Mouse (Mus musculus): Measurements from ENCODE around the gene Crip3. TPM values are rescaled to one million over a fixed set of nuclear protein-coding genes. Genes with fewer than 3 reads are reported as not detected.

Crip3 gene
- total RNA-seq, 2 experiments from 2014 or later: 0.78 TPM; not detected in 1

DNA sequence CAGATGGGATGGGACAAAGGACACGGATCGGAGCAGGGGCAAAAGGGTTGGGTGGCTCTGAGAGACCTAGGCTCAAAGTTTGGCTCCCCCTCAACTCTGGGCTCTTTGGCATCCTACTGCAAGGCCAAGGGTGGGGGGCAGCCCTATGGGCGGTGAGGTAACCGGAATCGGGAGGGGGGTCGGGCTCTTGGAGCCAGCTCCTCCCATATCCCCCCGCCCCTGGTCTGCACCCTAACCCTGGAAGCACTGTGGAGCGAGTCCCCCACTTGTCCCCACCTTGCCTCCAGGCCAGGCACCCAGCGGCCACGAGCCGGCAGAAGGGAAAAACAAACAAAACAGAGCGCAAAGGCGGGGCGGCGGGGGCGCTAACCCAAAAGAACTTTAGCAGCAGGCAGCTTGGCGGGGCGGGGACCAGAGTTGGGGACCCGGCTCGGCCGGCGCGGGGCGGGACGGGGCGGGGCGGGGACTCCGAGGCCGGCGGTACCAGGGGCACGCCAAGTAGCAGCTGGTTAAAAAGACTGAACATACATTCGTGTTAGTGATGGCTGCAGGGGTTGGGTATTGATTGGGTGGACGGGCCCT is 26.5 kb downstream of the Crip3 start:
- no peak for DNase-seq

DNA sequence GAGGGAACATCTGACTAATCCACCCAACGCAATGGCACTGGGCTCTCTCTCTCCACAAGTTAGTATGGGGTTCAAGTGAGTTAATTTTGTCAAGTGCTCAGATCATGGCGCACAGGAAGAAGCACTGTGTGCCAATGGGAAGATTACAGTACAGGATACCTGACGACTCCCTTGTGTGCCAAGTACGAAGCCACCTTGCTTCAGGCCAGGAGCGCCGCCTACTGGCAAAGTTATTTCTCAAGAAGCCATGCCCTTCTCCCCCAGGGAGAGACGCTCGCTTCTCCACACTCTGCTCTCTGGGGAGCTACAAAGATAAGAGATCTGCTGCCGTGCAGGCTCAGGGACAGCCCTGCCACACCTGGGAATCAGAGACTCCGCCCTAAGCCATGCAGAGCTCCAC is 29.1 kb downstream of the Crip3 start:
- no peak for DNase-seq

DNA sequence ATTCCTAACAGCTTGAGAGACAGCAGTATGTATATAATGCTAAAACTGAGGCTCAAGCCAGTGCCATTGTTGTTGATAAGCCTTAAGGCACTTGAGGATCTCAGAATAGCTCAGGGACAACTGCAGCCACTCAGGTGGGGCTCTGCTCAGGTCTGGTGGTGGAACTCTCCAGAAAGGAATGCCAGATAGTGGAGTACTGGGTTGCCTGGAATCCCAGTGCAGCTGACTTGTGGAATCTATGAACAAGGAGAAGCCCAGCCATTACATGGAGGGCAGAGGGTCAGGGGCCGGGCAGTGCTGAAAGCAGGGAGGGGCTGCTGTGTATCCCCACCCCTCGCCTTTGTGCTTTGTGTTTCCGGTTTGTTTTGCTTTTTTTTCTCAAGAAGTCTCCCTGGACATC is 29.7 kb downstream of the Crip3 start:
- DNase-seq: no peak

DNA sequence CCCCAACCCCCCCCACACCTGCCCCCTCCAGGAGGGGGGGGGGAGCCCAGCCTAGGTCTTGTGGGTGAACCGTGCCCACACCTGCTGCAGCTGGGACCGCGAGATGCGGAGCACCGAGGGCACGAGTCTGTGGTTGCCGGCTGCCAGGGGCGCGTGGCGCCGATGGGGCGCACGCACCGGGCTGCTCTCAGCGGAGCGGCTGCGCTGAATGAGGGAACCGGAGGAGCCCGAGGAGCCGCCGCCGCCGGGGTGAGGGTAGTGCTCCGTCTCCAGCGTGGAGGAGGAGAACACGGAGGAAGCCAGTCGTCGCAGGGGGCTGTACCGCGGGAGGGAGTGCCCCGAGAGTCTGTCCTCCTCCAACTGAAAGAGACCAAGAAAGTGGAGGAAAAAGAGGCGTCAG is 31.9 kb downstream of the Crip3 start:
- no peak for DNase-seq

DNA sequence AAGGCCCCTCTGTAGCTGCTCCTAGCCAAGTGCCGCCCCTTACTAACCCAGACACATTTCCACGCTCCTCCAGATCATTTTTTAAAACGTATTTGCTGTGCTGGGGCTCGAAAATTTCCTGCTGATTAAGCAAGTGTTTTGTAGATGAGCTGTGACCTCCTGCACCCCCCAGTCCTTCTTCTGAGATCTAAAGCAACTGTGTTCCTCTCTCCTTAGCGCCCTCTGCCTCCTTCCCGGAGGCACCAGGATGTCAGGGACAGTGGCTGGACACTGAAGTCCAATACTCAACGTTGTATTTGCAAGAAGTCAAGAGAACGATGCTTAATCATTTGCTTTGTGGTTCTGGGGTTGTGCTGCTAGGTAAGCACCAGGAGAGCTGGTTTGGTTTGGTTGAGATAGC is 32.6 kb downstream of the Crip3 start:
- no peak for DNase-seq

DNA sequence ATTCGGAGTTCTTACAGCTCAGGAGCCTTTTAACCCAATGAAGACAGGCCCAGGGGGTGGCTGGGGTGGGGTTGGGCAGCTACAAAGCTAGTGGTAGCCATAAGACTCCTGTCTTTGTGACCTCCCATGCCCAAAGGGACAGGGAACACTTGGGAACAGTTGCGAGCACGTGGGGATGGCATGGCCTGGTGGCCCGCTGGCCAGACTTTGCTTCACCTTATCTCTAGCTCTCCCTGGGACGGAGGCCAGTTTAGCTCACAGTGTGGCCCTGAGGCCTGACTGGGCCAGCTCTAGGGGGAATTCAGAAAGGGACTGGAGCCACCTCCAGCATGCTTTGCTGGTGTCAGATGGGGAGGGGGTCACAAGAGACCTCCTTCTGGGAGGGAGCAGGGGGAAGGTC is 33.5 kb downstream of the Crip3 start:
- DNase-seq: no peak

DNA sequence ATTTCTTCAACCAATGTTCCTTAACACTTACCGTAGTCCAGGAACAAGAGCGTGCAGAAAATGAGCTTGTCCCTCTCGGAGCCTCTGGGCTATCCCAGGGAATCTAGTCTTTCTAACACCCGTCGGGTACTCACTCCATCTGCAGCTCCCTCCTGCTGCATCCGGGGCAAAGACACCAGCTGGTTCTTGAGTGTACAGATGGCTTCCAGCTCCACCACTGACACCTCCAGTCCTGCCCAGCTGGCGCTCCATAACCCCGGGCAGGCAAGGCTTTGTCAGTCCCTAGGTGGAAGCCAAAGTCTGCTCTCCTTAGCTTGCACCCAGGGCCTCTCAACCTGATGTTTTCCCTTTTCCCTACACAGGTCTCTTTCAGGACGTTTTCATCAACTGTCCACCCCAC is 39.1 kb downstream of the Crip3 start:
- DNase-seq: no peak

DNA sequence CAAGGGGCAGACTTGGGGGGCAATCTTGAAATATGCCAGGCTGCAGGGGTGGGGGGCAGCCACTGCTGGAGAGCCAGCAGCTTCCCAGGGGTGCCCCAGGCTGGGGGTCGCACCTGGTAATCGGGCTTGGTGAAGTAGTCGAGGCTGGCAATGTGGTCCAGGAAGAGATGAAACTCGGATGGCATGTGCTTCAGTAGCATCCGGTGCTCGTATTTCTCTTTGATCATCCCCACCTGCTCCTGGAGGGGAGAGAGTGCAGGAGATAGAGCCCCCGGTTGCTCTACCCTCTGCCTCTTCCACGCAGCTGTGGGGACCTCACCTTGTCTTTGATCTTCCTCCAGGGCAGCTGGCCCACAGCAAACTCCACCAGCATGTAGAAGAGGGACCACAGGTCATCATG is 47.9 kb downstream of the Crip3 start:
- DNase-seq: no peak

DNA sequence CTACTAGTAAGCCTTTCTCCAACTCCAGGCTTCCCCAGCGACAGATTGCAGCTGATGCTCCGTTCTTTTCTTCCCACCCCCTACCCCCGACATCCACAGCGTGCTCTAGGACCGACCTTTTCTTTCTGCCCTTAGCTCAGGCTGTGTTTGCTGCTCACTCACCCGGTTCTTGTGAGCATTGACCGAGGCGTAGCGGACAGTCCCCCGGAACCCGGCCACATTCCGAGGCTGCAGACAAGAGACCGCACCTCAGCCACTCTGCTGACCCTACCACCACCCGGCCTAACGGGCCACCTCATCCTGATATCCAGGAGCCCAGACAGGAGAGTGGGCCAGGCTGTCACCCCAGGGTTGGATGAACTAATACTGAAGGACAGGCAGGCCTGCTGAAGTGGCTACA is 48.6 kb downstream of the Crip3 start:
- no peak for DNase-seq

Other genes starting within 250 kb of the Crip3 start
- gene Polh, start 226.3 kb upstream of the Crip3 start, total RNA-seq (2021): 10 to 100 TPM; 10.6 to 10.9 TPM
- gene Xpo5, start 226.1 kb upstream of the Crip3 start, total RNA-seq (2021): 1 to 10 TPM; 9.0 to 9.4 TPM
- 10 to 100 TPM; 16.4 to 16.5 TPM for gene Polr1c, start 180.9 kb upstream of the Crip3 start, total RNA-seq (2021)
- 10 to 100 TPM; 49.4 to 54.7 TPM for gene Yipf3, start 180.8 kb upstream of the Crip3 start, total RNA-seq (2021)
- gene Lrrc73, start 175.4 kb upstream of the Crip3 start, total RNA-seq (2021): under 1 TPM; 0.33 to 0.35 TPM
- gene Tjap1, start 145.9 kb upstream of the Crip3 start, total RNA-seq (2021): 10 to 100 TPM; 31.7 to 39.1 TPM
- gene Dlk2, start 131.5 kb upstream of the Crip3 start, total RNA-seq (2021): under 1 TPM in 1 of 2 experiments, not detected in 1; 0.21 TPM
- 1 to 10 TPM; 2.7 to 2.8 TPM for gene Abcc10, start 100.6 kb upstream of the Crip3 start, total RNA-seq (2021)
- 10 to 100 TPM; 11.4 to 12.6 TPM for gene Zfp318, start 45.2 kb upstream of the Crip3 start, total RNA-seq (2021)
- gene Slc22a7, start 9.5 kb downstream of the Crip3 start, total RNA-seq (2021): not detected
- 1 to 10 TPM in 1 of 2 experiments, under 1 TPM in 1; 0.77 to 1.4 TPM for gene Ttbk1, start 58.7 kb downstream of the Crip3 start, total RNA-seq (2021)
- gene Dnph1, start 67.8 kb downstream of the Crip3 start, total RNA-seq (2021): 1 to 10 TPM; 4.5 to 5.4 TPM
- gene Cul9, start 117.5 kb downstream of the Crip3 start, total RNA-seq (2021): 10 to 100 TPM; 11.7 to 12.1 TPM
- gene Srf, start 127.2 kb downstream of the Crip3 start, total RNA-seq (2021): 10 to 100 TPM; 64.6 to 85.8 TPM
- gene Ptk7, start 200.6 kb downstream of the Crip3 start, total RNA-seq (2021): 1 to 10 TPM; 1.1 to 1.3 TPM
- 10 to 100 TPM; 12.7 to 15.0 TPM for gene Klc4, start 217.1 kb downstream of the Crip3 start, total RNA-seq (2021)
- 100 to 1,000 TPM in 1 of 2 experiments, 10 to 100 TPM in 1; 99.2 to 110 TPM for gene Mrpl2, start 217.3 kb downstream of the Crip3 start, total RNA-seq (2021)
- gene Cul7, start 221.4 kb downstream of the Crip3 start, total RNA-seq (2021): 10 to 100 TPM in 1 of 2 experiments, 1 to 10 TPM in 1; 8.8 to 14.4 TPM
- gene Rrp36, start 245.4 kb downstream of the Crip3 start, total RNA-seq (2021): 10 to 100 TPM in 1 of 2 experiments, 1 to 10 TPM in 1; 7.5 to 12.1 TPM
- gene Mea1, start 249.9 kb downstream of the Crip3 start, total RNA-seq (2021): 10 to 100 TPM; 45.3 to 54.7 TPM

All from gastrocnemius, postnatal 25 days (tissue).